ENCODE assay signal across 22 mouse cellular contexts in genomic region chr3:28680851-28681250, GRCm38 (mm10). TPM values are rescaled to one million over a fixed set of nuclear protein-coding genes. Genes with fewer than 3 reads are reported as not detected.
DNase-seq lines count a peak whose midpoint lies in the region; ATAC-seq and TF ChIP-seq lines count a peak whose summit lies in the region.
"Had no signal": no experiment of that assay in that cellular context is flagged by ENCODE, and none has a peak within 500 bp of the region (broad histone marks: within the 10 kb centered on the region; RNA-seq: fewer than 3 reads in every experiment).

No protein-coding gene starts in this region.

- DNase-seq in cerebellum, postnatal 14 days = peak; percentile 21 to 31
- DNase-seq in cerebellum, adult 11 months = no peak
- DNase-seq in liver, postnatal 0 days = no peak
- no peak for DNase-seq in liver
- peak; percentile 7 for DNase-seq in Muller cell, postnatal 12 days (ENCODE audit: inconsistent ontology term)
- DNase-seq in stomach, postnatal 0 days (ENCODE audit: low spot score) = peak; percentile 6
- no peak for DNase-seq in left cerebral cortex, adult 11 months (ENCODE audit: low spot score)
- DNase-seq: adrenal gland, adult 2 months; adrenal gland, postnatal 25 days; cerebellum, adult 8-10 months; heart, adult 18-20 months; heart, postnatal 10 days; heart, postnatal 4 days had no signal

- ATAC-seq in liver, postnatal 0 days = no peak
- ATAC-seq in stomach, postnatal 0 days (ENCODE audit: low FRiP score, low TSS enrichment) = no peak
- ATAC-seq: activated CD4-positive, CD25-positive, alpha-beta regulatory T cell, adult 4 months; forebrain, embryonic 14.5 days; Patski had no signal

- no peak overlapping the region for H3K9ac ChIP-seq in liver, postnatal 0 days (replicated peaks)
- H3K9ac ChIP-seq in stomach, postnatal 0 days (ENCODE audit: low read length) = no peak overlapping the region
- H3K9ac ChIP-seq: hindbrain, embryonic 12.5 days had no signal

- TF ChIP-seq EP300 in liver, postnatal 0 days (IDR thresholded peaks at IDR 0.05; ENCODE audit: low read depth) = no peak
- no peak for TF ChIP-seq EP300 in stomach, postnatal 0 days (optimal IDR thresholded peaks at IDR 0.05)

- WGBS in liver, postnatal 0 days (ENCODE audit: insufficient replicate concordance) = 72% methylated on average over 7 of the region's 7 CpGs
- 84% methylated on average over 7 of the region's 7 CpGs for WGBS in stomach, postnatal 0 days

- H3K36me3 ChIP-seq in liver, postnatal 0 days (replicated peaks; ENCODE audit: insufficient read depth, low read length) = no peaks in the 10 kb centered on the region
- H3K36me3 ChIP-seq in stomach, postnatal 0 days (ENCODE audit: control insufficient read depth, insufficient read depth, low read length) = no peaks in the 10 kb centered on the region
- H3K36me3 ChIP-seq: embryonic facial prominence, embryonic 10.5 days; heart, embryonic 10.5 days; hindbrain, embryonic 12.5 days had no signal

- no peaks in the 10 kb centered on the region for H3K27me3 ChIP-seq in liver, postnatal 0 days (ENCODE audit: insufficient read depth, low read length)
- H3K27me3 ChIP-seq in stomach, postnatal 0 days (ENCODE audit: control insufficient read depth, insufficient read depth, low read length) = no peaks in the 10 kb centered on the region
- H3K27me3 ChIP-seq: hindbrain, embryonic 12.5 days; Patski had no signal

- no peak overlapping the region for H3K4me3 ChIP-seq in liver, postnatal 0 days (ENCODE audit: low read depth, low read length)
- no peak overlapping the region for H3K4me3 ChIP-seq in stomach, postnatal 0 days (ENCODE audit: low read depth, low read length)
- H3K4me3 ChIP-seq: embryonic facial prominence, embryonic 10.5 days; heart, embryonic 10.5 days; hindbrain, embryonic 12.5 days had no signal

- no peaks in the 10 kb centered on the region for H3K9me3 ChIP-seq in liver, postnatal 0 days (ENCODE audit: low read length)
- H3K9me3 ChIP-seq in stomach, postnatal 0 days (ENCODE audit: control insufficient read depth, low read length) = no peaks in the 10 kb centered on the region
- H3K9me3 ChIP-seq: embryonic facial prominence, embryonic 10.5 days; heart, embryonic 10.5 days; hindbrain, embryonic 12.5 days had no signal

- TF ChIP-seq CTCF in liver, postnatal 0 days (IDR thresholded peaks at IDR 0.05; ENCODE audit: low read depth) = no peak
- TF ChIP-seq CTCF in stomach, postnatal 0 days (IDR thresholded peaks at IDR 0.05; ENCODE audit: low read depth) = no peak

- peaks cover 6% of the 10 kb centered on the region; the same call in 1 of the 2 replicates for H3K4me1 ChIP-seq in liver, postnatal 0 days (ENCODE audit: insufficient read depth)
- no peaks in the 10 kb centered on the region for H3K4me1 ChIP-seq in stomach, postnatal 0 days (replicated peaks; ENCODE audit: control insufficient read depth, insufficient read depth)
- H3K4me1 ChIP-seq: hindbrain, embryonic 12.5 days had no signal

- 0 out of 2 replicates have a peak overlapping the region, but pooled peaks have one; percentile 88 for H3K27ac ChIP-seq in liver, postnatal 0 days (ENCODE audit: low read depth)
- H3K27ac ChIP-seq in stomach, postnatal 0 days (replicated peaks) = no peak overlapping the region
- H3K27ac ChIP-seq: embryonic facial prominence, embryonic 10.5 days; heart, embryonic 10.5 days; hindbrain, embryonic 12.5 days had no signal

- no peak overlapping the region for H3K4me2 ChIP-seq in liver, postnatal 0 days (ENCODE audit: low read depth, low read length)
- H3K4me2 ChIP-seq in stomach, postnatal 0 days (replicated peaks; ENCODE audit: low read depth) = no peak overlapping the region
- H3K4me2 ChIP-seq: hindbrain, embryonic 12.5 days had no signal

RNA-seq across cellular contexts. Expression of gene Slc2a2, which starts 16.9 kb away (rescaled TPM):
- polyA plus RNA-seq in liver, postnatal 0 days (2015; fragmentation: Nextera tagmentation; extraction: Ambion mirVana) = 135 TPM in 2 replicates
- polyA plus RNA-seq in stomach, postnatal 0 days (2015; fragmentation: Nextera tagmentation; extraction: Ambion mirVana) = 0.25 and 0.31 TPM in 2 replicates
- polyA plus RNA-seq: C2C12; embryonic facial prominence, embryonic 14.5 days; forebrain, embryonic 14.5 days; heart, embryonic 14.5 days had no signal

Comparison
In these comparisons a context has a peak if more than half of its experiments do, and no peak if none do; other contexts are left out.
1. DNase-seq: peak in cerebellum, postnatal 14 days (2 of 2), Muller cell, postnatal 12 days (single experiment) and stomach, postnatal 0 days (single experiment); none in cerebellum, adult 11 months (single experiment), liver, postnatal 0 days (single experiment), liver (single experiment) and left cerebral cortex, adult 11 months (single experiment).
2. RNA of gene Slc2a2, which starts 16.9 kb away (polyA plus RNA-seq): 135 TPM in liver, postnatal 0 days; 0.25 to 0.31 TPM in stomach, postnatal 0 days; every median in the first group is over 100 times any median in the second.